Mouse (Mus musculus): Measurements from ENCODE around the gene Zxdc. TPM values are rescaled to one million over a fixed set of nuclear protein-coding genes. Genes with fewer than 3 reads are reported as not detected.
A peak's percentile ranks its signal among the peaks of the same experiment; 100 is the strongest.

The Zxdc gene
- polyA plus RNA-seq (2011; ENCODE audit: insufficient read depth, insufficient read length, low replicate concordance, missing spikeins) = 3.9 and 5.1 TPM in 2 replicates

GRCm38 (mm10) chr6:90368976-90369724, at the start of gene Zxdc:
Gene Zxdc, plus strand, starts transcription at chr6:90369492.
- WGBS = 8% methylated on average over 41 of the region's 41 CpGs
- Histone ChIP-seq H3K4me3 (replicated peaks; ENCODE audit: control insufficient read depth, low read depth, low read length) (peak within 1 kb of the TSS; percentile 71), H3K27ac (ENCODE audit: control insufficient read depth, insufficient read depth, low read depth, low read length, poor library complexity) (peak within 1 kb of the TSS; percentile 86), H3K4me1 (ENCODE audit: control insufficient read depth, insufficient read depth, low read length) (peaks cover 3% of the 10 kb centered on the region)
- TF ChIP-seq CTCF (IDR thresholded peaks at IDR 0.05; ENCODE audit: control insufficient read depth, insufficient read depth, low read length) (no peak), POLR2A (IDR thresholded peaks at IDR 0.05; ENCODE audit: borderline replicate concordance, control insufficient read depth, low read depth, low read length) (peak; percentile 42; the same call in 1 of the 2 replicates)

- H3K27ac ChIP-seq (ENCODE audit: control insufficient read depth, insufficient read depth, low read depth, low read length, poor library complexity) = peak overlapping the region; percentile 88
- 39% methylated on average over 5 of the region's 5 CpGs for WGBS
Observed at GRCm38 (mm10) chr6:90320429-90320828, 48.9 kb upstream of the Zxdc start.

GRCm38 (mm10) chr6:90321811-90322210, 47.5 kb upstream of the Zxdc start:
- Histone ChIP-seq H3K4me1 (ENCODE audit: control insufficient read depth, insufficient read depth, low read length) (peaks cover 2% of the 10 kb centered on the region; the same call in 1 of the 2 replicates), H3K4me3 (replicated peaks; ENCODE audit: control insufficient read depth, low read depth, low read length) (peak overlapping the region; percentile 49), H3K27ac (ENCODE audit: control insufficient read depth, insufficient read depth, low read depth, low read length, poor library complexity) (peak overlapping the region; percentile 88)
- TF ChIP-seq POLR2A (IDR thresholded peaks at IDR 0.05; ENCODE audit: borderline replicate concordance, control insufficient read depth, low read depth, low read length) (no peak), CTCF (IDR thresholded peaks at IDR 0.05; ENCODE audit: control insufficient read depth, insufficient read depth, low read length) (no peak)
- WGBS = 16% methylated on average over 4 of the region's 4 CpGs

More at GRCm38 (mm10) chr6:90320429-90320828, 48.9 kb upstream of the Zxdc start:
- no peak overlapping the region for H3K4me3 ChIP-seq (replicated peaks; ENCODE audit: control insufficient read depth, low read depth, low read length)
- TF ChIP-seq POLR2A (IDR thresholded peaks at IDR 0.05; ENCODE audit: borderline replicate concordance, control insufficient read depth, low read depth, low read length) (no peak), CTCF (IDR thresholded peaks at IDR 0.05; ENCODE audit: control insufficient read depth, insufficient read depth, low read length) (no peak)
- H3K4me1 ChIP-seq (ENCODE audit: control insufficient read depth, insufficient read depth, low read length) = peaks cover 2% of the 10 kb centered on the region; the same call in 1 of the 2 replicates

- Histone ChIP-seq H3K27ac (ENCODE audit: control insufficient read depth, insufficient read depth, low read depth, low read length, poor library complexity) (no peak overlapping the region), H3K4me1 (ENCODE audit: control insufficient read depth, insufficient read depth, low read length) (peaks cover 2% of the 10 kb centered on the region; the same call in 1 of the 2 replicates), H3K4me3 (replicated peaks; ENCODE audit: control insufficient read depth, low read depth, low read length) (peak overlapping the region; percentile 55)
- TF ChIP-seq POLR2A (IDR thresholded peaks at IDR 0.05; ENCODE audit: borderline replicate concordance, control insufficient read depth, low read depth, low read length) (no peak), CTCF (IDR thresholded peaks at IDR 0.05; ENCODE audit: control insufficient read depth, insufficient read depth, low read length) (no peak)
- 63% methylated on average over 3 of the region's 3 CpGs for WGBS
Observed at GRCm38 (mm10) chr6:90324026-90324425, 45.3 kb upstream of the Zxdc start.

GRCm38 (mm10) chr6:90324463-90324862, 44.8 kb upstream of the Zxdc start:
- Histone ChIP-seq H3K4me3 (replicated peaks; ENCODE audit: control insufficient read depth, low read depth, low read length) (peak overlapping the region; percentile 55), H3K27ac (ENCODE audit: control insufficient read depth, insufficient read depth, low read depth, low read length, poor library complexity) (no peak overlapping the region), H3K4me1 (ENCODE audit: control insufficient read depth, insufficient read depth, low read length) (peaks cover 2% of the 10 kb centered on the region; the same call in 1 of the 2 replicates)
- TF ChIP-seq POLR2A (IDR thresholded peaks at IDR 0.05; ENCODE audit: borderline replicate concordance, control insufficient read depth, low read depth, low read length) = no peak
- no peak for TF ChIP-seq CTCF (IDR thresholded peaks at IDR 0.05; ENCODE audit: control insufficient read depth, insufficient read depth, low read length)
- 55% methylated on average over 3 of the region's 3 CpGs for WGBS

- Histone ChIP-seq H3K4me3 (replicated peaks; ENCODE audit: control insufficient read depth, low read depth, low read length) (peak within 1 kb of the TSS; percentile 55), H3K4me1 (ENCODE audit: control insufficient read depth, insufficient read depth, low read length) (no peaks in the 10 kb centered on the region; the same call in 1 of the 2 replicates), H3K27ac (ENCODE audit: control insufficient read depth, insufficient read depth, low read depth, low read length, poor library complexity) (peak within 1 kb of the TSS; percentile 20; the same call in 1 of the 2 replicates)
- peak; percentile 49; the same call in 1 of the 2 replicates for TF ChIP-seq POLR2A (IDR thresholded peaks at IDR 0.05; ENCODE audit: borderline replicate concordance, control insufficient read depth, low read depth, low read length)
- TF ChIP-seq CTCF (IDR thresholded peaks at IDR 0.05; ENCODE audit: control insufficient read depth, insufficient read depth, low read length) = no peak
- 3% methylated on average over 22 of the region's 22 CpGs for WGBS
Observed at GRCm38 (mm10) chr6:90324991-90325390, 44.3 kb upstream of the Zxdc start, which contains the start of gene Chst13. Gene Chst13, minus strand, starts transcription at chr6:90325185.

- 14% methylated on average over 6 of the region's 6 CpGs for WGBS
- TF ChIP-seq POLR2A (IDR thresholded peaks at IDR 0.05; ENCODE audit: borderline replicate concordance, control insufficient read depth, low read depth, low read length) (no peak), CTCF (IDR thresholded peaks at IDR 0.05; ENCODE audit: control insufficient read depth, insufficient read depth, low read length) (peak; percentile 17; the same call in 1 of the 2 replicates)
- no peaks in the 10 kb centered on the region; the same call in 1 of the 2 replicates for H3K4me1 ChIP-seq (ENCODE audit: control insufficient read depth, insufficient read depth, low read length)
- no peak overlapping the region for H3K27ac ChIP-seq (ENCODE audit: control insufficient read depth, insufficient read depth, low read depth, low read length, poor library complexity)
- no peak overlapping the region for H3K4me3 ChIP-seq (replicated peaks; ENCODE audit: control insufficient read depth, low read depth, low read length)
Observed at GRCm38 (mm10) chr6:90327670-90328069, 41.6 kb upstream of the Zxdc start.

- TF ChIP-seq POLR2A (IDR thresholded peaks at IDR 0.05; ENCODE audit: borderline replicate concordance, control insufficient read depth, low read depth, low read length) (no peak), CTCF (IDR thresholded peaks at IDR 0.05; ENCODE audit: control insufficient read depth, insufficient read depth, low read length) (no peak)
- Histone ChIP-seq H3K4me1 (ENCODE audit: control insufficient read depth, insufficient read depth, low read length) (no peaks in the 10 kb centered on the region), H3K4me3 (replicated peaks; ENCODE audit: control insufficient read depth, low read depth, low read length) (no peak overlapping the region), H3K27ac (ENCODE audit: control insufficient read depth, insufficient read depth, low read depth, low read length, poor library complexity) (no peak overlapping the region)
- 15% methylated on average over 1 of the region's 1 CpGs for WGBS
Observed at GRCm38 (mm10) chr6:90329953-90330352, 39.3 kb upstream of the Zxdc start.
